Mouse (Mus musculus): Measurements from ENCODE around the gene Olfr828. TPM values are rescaled to one million over a fixed set of nuclear protein-coding genes. Genes with fewer than 3 reads are reported as not detected.

The Olfr828 gene
- total RNA-seq (2017): not detected in 2 replicates

GRCm38 (mm10) chr9:18819426-18819825, at the start of gene Olfr828:
Olfr828 (minus strand) TSS chr9:18819526.
- no peak for ATAC-seq (replicated peaks; ENCODE audit: low read depth, poor library complexity, severe bottlenecking)

DNA sequence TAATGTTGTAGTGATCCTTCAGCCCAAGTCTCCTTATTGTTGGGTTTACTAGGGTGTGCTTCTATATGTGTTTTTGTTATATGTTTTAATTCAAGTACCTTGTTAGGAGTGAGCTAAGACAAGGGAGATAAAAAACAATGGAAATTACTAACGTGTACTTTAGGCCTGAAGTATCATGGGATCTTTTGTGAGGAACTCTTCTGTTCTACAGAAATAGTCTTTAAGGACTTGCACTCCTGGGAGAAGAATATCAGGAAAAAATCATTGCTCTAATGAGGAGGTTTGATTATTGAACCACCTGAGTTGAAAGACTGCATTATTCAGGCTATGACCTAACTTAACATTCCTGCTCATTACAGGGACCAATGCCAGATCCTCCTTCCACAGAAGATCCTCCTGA, 35.3 kb upstream of the Olfr828 start, which contains the start of gene Olfr829:
Gene Olfr829, plus strand, starts transcription at position 301 of the 400 bp plus-strand sequence.
- ATAC-seq (replicated peaks; ENCODE audit: low read depth, poor library complexity, severe bottlenecking): no peak

- no peak for ATAC-seq (replicated peaks; ENCODE audit: low read depth, poor library complexity, severe bottlenecking)
These were observed 34.0 kb downstream of the Olfr828 start for GRCm38 (mm10) chr9:18785316-18785715.

- no peak for ATAC-seq (replicated peaks; ENCODE audit: low read depth, poor library complexity, severe bottlenecking)
These were observed 39.9 kb downstream of the Olfr828 start for GRCm38 (mm10) chr9:18779476-18779875.

GRCm38 (mm10) chr9:18778981-18779380, 40.3 kb downstream of the Olfr828 start:
- no peak for ATAC-seq (replicated peaks; ENCODE audit: low read depth, poor library complexity, severe bottlenecking)

Other genes with a start within 250 kb of the Olfr828 start
- gene Muc16, start 145.0 kb downstream of the Olfr828 start, total RNA-seq (2017): not detected in 2 replicates
- gene Olfr24, start 55.5 kb downstream of the Olfr828 start, total RNA-seq (2017): not detected in 2 replicates
- gene Olfr829, start 35.4 kb upstream of the Olfr828 start, total RNA-seq (2017): not detected in 2 replicates
- gene Olfr830, start 55.2 kb upstream of the Olfr828 start, total RNA-seq (2017): not detected in 2 replicates
- not detected in 2 replicates for gene Olfr832, start 117.6 kb upstream of the Olfr828 start, total RNA-seq (2017)
- gene Olfr834, start 168.5 kb upstream of the Olfr828 start, total RNA-seq (2017): not detected in 2 replicates
- not detected in 2 replicates for gene Olfr835, start 213.2 kb upstream of the Olfr828 start, total RNA-seq (2017)